ENCODE assay signal across 9 mouse cellular contexts in genomic region chr11:59425671-59426101, GRCm38 (mm10). TPM values are rescaled to one million over a fixed set of nuclear protein-coding genes. Genes with fewer than 3 reads are reported as not detected.
DNase-seq lines count a peak whose midpoint lies in the region; ATAC-seq and TF ChIP-seq lines count a peak whose summit lies in the region.
"Had no signal": no experiment of that assay in that cellular context is flagged by ENCODE, and none has a peak within 500 bp of the region (broad histone marks: within the 10 kb centered on the region; RNA-seq: fewer than 3 reads in every experiment).

No protein-coding gene starts in this region.

- H3K9me3 ChIP-seq in hindbrain, postnatal 0 days (ENCODE audit: low read length): no peaks in the 10 kb centered on the region
- H3K9me3 ChIP-seq in hindbrain, embryonic 11.5 days (ENCODE audit: control insufficient read depth, low read length): no peaks in the 10 kb centered on the region
- no peaks in the 10 kb centered on the region for H3K9me3 ChIP-seq in limb, embryonic 15.5 days
- H3K9me3 ChIP-seq in forebrain, embryonic 12.5 days: no peaks in the 10 kb centered on the region

- H3K4me2 ChIP-seq in hindbrain, postnatal 0 days (ENCODE audit: low read depth, low read length): no peak overlapping the region
- no peak overlapping the region for H3K4me2 ChIP-seq in hindbrain, embryonic 11.5 days (replicated peaks; ENCODE audit: low read depth, low read length)
- no peak overlapping the region for H3K4me2 ChIP-seq in limb, embryonic 15.5 days
- no peak overlapping the region for H3K4me2 ChIP-seq in forebrain, embryonic 12.5 days

- H3K4me1 ChIP-seq in hindbrain, postnatal 0 days (ENCODE audit: insufficient read depth, low read length): no peaks in the 10 kb centered on the region
- H3K4me1 ChIP-seq in hindbrain, embryonic 11.5 days (replicated peaks; ENCODE audit: control insufficient read depth, insufficient read depth, low read length): no peaks in the 10 kb centered on the region
- peaks cover 4% of the 10 kb centered on the region for H3K4me1 ChIP-seq in bone marrow, adult 2 months (ENCODE audit: control insufficient read depth, insufficient read depth, low read length)
- peaks cover 26% of the 10 kb centered on the region for H3K4me1 ChIP-seq in limb, embryonic 15.5 days
- H3K4me1 ChIP-seq in forebrain, embryonic 12.5 days: no peaks in the 10 kb centered on the region

- peak; percentile 50 for DNase-seq in hindbrain, postnatal 0 days (ENCODE audit: low spot score)
- DNase-seq in hindbrain, embryonic 11.5 days (ENCODE audit: low spot score): no peak
- peak; percentile 74 to 83 for DNase-seq in CD8-positive naive resting alpha-beta T cell, adult 2 months (ENCODE audit: low read depth in 2 of 2, low spot score in 2 of 2)
- peak; percentile 20 for DNase-seq in skeletal muscle tissue, adult 2 months (ENCODE audit: low read depth, low spot score)
- DNase-seq in kidney, adult 8-10 months: no peak

- peaks cover 48% of the 10 kb centered on the region for H3K36me3 ChIP-seq in hindbrain, postnatal 0 days (ENCODE audit: insufficient read depth, low read length)
- 0 out of 2 replicates have a peak, but pooled peaks cover 6% of the 10 kb centered on the region for H3K36me3 ChIP-seq in hindbrain, embryonic 11.5 days (ENCODE audit: control insufficient read depth, insufficient read depth, low read length)
- peaks cover 69% of the 10 kb centered on the region for H3K36me3 ChIP-seq in limb, embryonic 15.5 days
- H3K36me3 ChIP-seq in forebrain, embryonic 12.5 days (replicated peaks): peaks cover 76% of the 10 kb centered on the region

- no peak overlapping the region for H3K9ac ChIP-seq in hindbrain, postnatal 0 days (replicated peaks; ENCODE audit: low read length)
- no peak overlapping the region for H3K9ac ChIP-seq in hindbrain, embryonic 11.5 days (ENCODE audit: low read depth, low read length)
- no peak overlapping the region for H3K9ac ChIP-seq in limb, embryonic 15.5 days
- H3K9ac ChIP-seq in forebrain, embryonic 12.5 days: no peak overlapping the region

- ATAC-seq in hindbrain, postnatal 0 days: no peak
- no peak for ATAC-seq in hindbrain, embryonic 11.5 days (ENCODE audit: low FRiP score)
- ATAC-seq in limb, embryonic 15.5 days (ENCODE audit: insufficient number of reproducible peaks, low FRiP score, low TSS enrichment, low read depth): no peak
- ATAC-seq in forebrain, embryonic 12.5 days (ENCODE audit: low FRiP score): no peak

- 56% methylated on average over 7 of the region's 7 CpGs for WGBS in hindbrain, postnatal 0 days
- WGBS in hindbrain, embryonic 11.5 days: 71% methylated on average over 7 of the region's 7 CpGs
- 6% methylated on average over 7 of the region's 7 CpGs for WGBS in bone marrow, adult 2 months
- 31% methylated on average over 7 of the region's 7 CpGs for WGBS in limb, embryonic 15.5 days
- 73% methylated on average over 7 of the region's 7 CpGs for WGBS in forebrain, embryonic 12.5 days

- H3K27me3 ChIP-seq in hindbrain, postnatal 0 days (ENCODE audit: insufficient read depth, low read length): no peaks in the 10 kb centered on the region
- no peaks in the 10 kb centered on the region for H3K27me3 ChIP-seq in hindbrain, embryonic 11.5 days (ENCODE audit: control insufficient read depth, insufficient read depth, low read length)
- no peaks in the 10 kb centered on the region for H3K27me3 ChIP-seq in limb, embryonic 15.5 days
- H3K27me3 ChIP-seq in forebrain, embryonic 12.5 days: no peaks in the 10 kb centered on the region

- no peak overlapping the region for H3K4me3 ChIP-seq in hindbrain, postnatal 0 days (ENCODE audit: low read length)
- H3K4me3 ChIP-seq in hindbrain, embryonic 11.5 days (ENCODE audit: low read depth, low read length): no peak overlapping the region
- H3K4me3 ChIP-seq in bone marrow, adult 2 months (replicated peaks; ENCODE audit: control insufficient read depth, low read depth, low read length): no peak overlapping the region
- H3K4me3 ChIP-seq in limb, embryonic 15.5 days: no peak overlapping the region
- no peak overlapping the region for H3K4me3 ChIP-seq in forebrain, embryonic 12.5 days (replicated peaks)

- no peak overlapping the region for H3K27ac ChIP-seq in hindbrain, postnatal 0 days
- H3K27ac ChIP-seq in hindbrain, embryonic 11.5 days (ENCODE audit: low read depth, low read length): no peak overlapping the region
- H3K27ac ChIP-seq in bone marrow, adult 2 months (ENCODE audit: control insufficient read depth, insufficient read depth, low read depth, low read length, poor library complexity): no peak overlapping the region
- peak overlapping the region; percentile 19 for H3K27ac ChIP-seq in limb, embryonic 15.5 days
- H3K27ac ChIP-seq in forebrain, embryonic 12.5 days: no peak overlapping the region

- TF ChIP-seq CTCF in hindbrain, postnatal 0 days (IDR thresholded peaks at IDR 0.05; ENCODE audit: low read depth): peak; percentile 60
- peak; percentile 25; the same call in 1 of the 2 replicates for TF ChIP-seq CTCF in bone marrow, adult 2 months (IDR thresholded peaks at IDR 0.05; ENCODE audit: control insufficient read depth, insufficient read depth, low read length)

- TF ChIP-seq POLR2A in bone marrow, adult 2 months (IDR thresholded peaks at IDR 0.05; ENCODE audit: borderline replicate concordance, control insufficient read depth, low read depth, low read length): no peak

RNA-seq across cellular contexts. Expression of gene Jmjd4, which starts 24.2 kb away (rescaled TPM):
- 35.5 and 37.5 TPM in 2 replicates for total RNA-seq in hindbrain, postnatal 0 days (2014; rRNA removed)
- 21.2 and 22.9 TPM in 2 replicates for polyA plus RNA-seq in hindbrain, postnatal 0 days (2015; fragmentation: Nextera tagmentation; extraction: Ambion mirVana)
- 12.2 and 13.0 TPM in 2 replicates for polyA plus RNA-seq in hindbrain, embryonic 11.5 days (2014; fragmentation: Nextera tagmentation; extraction: Ambion mirVana)
- 1.4 and 2.8 TPM in 2 replicates for polyA plus RNA-seq in bone marrow, adult 2 months (2011; ENCODE audit: insufficient read depth, insufficient read length, low replicate concordance, missing spikeins)
- polyA plus RNA-seq in limb, embryonic 15.5 days (2015; fragmentation: Nextera tagmentation; extraction: Ambion mirVana): 11.2 and 11.7 TPM in 2 replicates
- 13.3 and 15.6 TPM in 2 replicates for polyA plus RNA-seq in forebrain, embryonic 12.5 days (2016; fragmentation: Nextera tagmentation; extraction: Ambion mirVana)

RNA-seq across cellular contexts. Expression of gene Snap47, which starts 25.3 kb away (rescaled TPM):
- 406 and 413 TPM in 2 replicates for total RNA-seq in hindbrain, postnatal 0 days (2014; rRNA removed)
- 512 and 537 TPM in 2 replicates for polyA plus RNA-seq in hindbrain, postnatal 0 days (2015; fragmentation: Nextera tagmentation; extraction: Ambion mirVana)
- polyA plus RNA-seq in hindbrain, embryonic 11.5 days (2014; fragmentation: Nextera tagmentation; extraction: Ambion mirVana): 183 and 195 TPM in 2 replicates
- 3.8 and 14.4 TPM in 2 replicates for polyA plus RNA-seq in bone marrow, adult 2 months (2011; ENCODE audit: insufficient read depth, insufficient read length, low replicate concordance, missing spikeins)
- polyA plus RNA-seq in limb, embryonic 15.5 days (2015; fragmentation: Nextera tagmentation; extraction: Ambion mirVana): 116 and 118 TPM in 2 replicates
- polyA plus RNA-seq in forebrain, embryonic 12.5 days (2016; fragmentation: Nextera tagmentation; extraction: Ambion mirVana): 169 and 173 TPM in 2 replicates

RNA-seq across cellular contexts. Expression of gene Zfp867, which starts 46.6 kb away (rescaled TPM):
- total RNA-seq in hindbrain, postnatal 0 days (2014; rRNA removed): 6.6 and 7.3 TPM in 2 replicates
- 6.1 and 6.9 TPM in 2 replicates for polyA plus RNA-seq in hindbrain, postnatal 0 days (2015; fragmentation: Nextera tagmentation; extraction: Ambion mirVana)
- polyA plus RNA-seq in hindbrain, embryonic 11.5 days (2014; fragmentation: Nextera tagmentation; extraction: Ambion mirVana): 12.0 and 13.3 TPM in 2 replicates
- polyA plus RNA-seq in bone marrow, adult 2 months (2011; ENCODE audit: insufficient read depth, insufficient read length, low replicate concordance, missing spikeins): 1.3 and 1.6 TPM in 2 replicates
- polyA plus RNA-seq in limb, embryonic 15.5 days (2015; fragmentation: Nextera tagmentation; extraction: Ambion mirVana): 9.3 and 9.8 TPM in 2 replicates
- 11.6 and 12.2 TPM in 2 replicates for polyA plus RNA-seq in forebrain, embryonic 12.5 days (2016; fragmentation: Nextera tagmentation; extraction: Ambion mirVana)

RNA-seq across cellular contexts. Expression of gene Prss38, which starts 50.2 kb away (rescaled TPM):
- not detected in 2 replicates for total RNA-seq in hindbrain, postnatal 0 days (2014; rRNA removed)
- not detected in 2 replicates for polyA plus RNA-seq in hindbrain, postnatal 0 days (2015; fragmentation: Nextera tagmentation; extraction: Ambion mirVana)
- polyA plus RNA-seq in hindbrain, embryonic 11.5 days (2014; fragmentation: Nextera tagmentation; extraction: Ambion mirVana): not detected in 2 replicates
- not detected in 2 replicates for polyA plus RNA-seq in bone marrow, adult 2 months (2011; ENCODE audit: insufficient read depth, insufficient read length, low replicate concordance, missing spikeins)
- polyA plus RNA-seq in limb, embryonic 15.5 days (2015; fragmentation: Nextera tagmentation; extraction: Ambion mirVana): 0.12 TPM in 1 of 2 replicates, not detected in the other
- polyA plus RNA-seq in forebrain, embryonic 12.5 days (2016; fragmentation: Nextera tagmentation; extraction: Ambion mirVana): not detected in 2 replicates
- polyA plus RNA-seq: liver, embryonic 16.5 days had no signal

Comparison
In these comparisons a context has a peak if more than half of its experiments do, and no peak if none do; other contexts are left out.
1. DNase-seq: peak in hindbrain, postnatal 0 days (single experiment), CD8-positive naive resting alpha-beta T cell, adult 2 months (2 of 2) and skeletal muscle tissue, adult 2 months (single experiment); none in hindbrain, embryonic 11.5 days (single experiment) and kidney, adult 8-10 months (0 of 2).